Mouse (Mus musculus): ENCODE results near the gene Cfap100. TPM values are rescaled to one million over a fixed set of nuclear protein-coding genes. Genes with fewer than 3 reads are reported as not detected.

Cfap100 gene
- total RNA-seq, 1 experiment from 2014 or later = not detected

- no peak for ATAC-seq (replicated peaks in 1 of 2; ENCODE audit: insufficient read depth in 1 of 2, low FRiP score in 2 of 2, low TSS enrichment in 1 of 2, low read depth in 1 of 2, poor library complexity in 2 of 2, severe bottlenecking in 2 of 2)
Measured at GRCm38 (mm10) chr6:90358142-90358541, 70.5 kb downstream of the Cfap100 start.

Other genes with a start within 250 kb of the Cfap100 start
- not detected in 2 replicates for gene V1ra8, start 226.0 kb downstream of the Cfap100 start, total RNA-seq (2017)
- gene Vmn1r53, start 204.4 kb downstream of the Cfap100 start, total RNA-seq (2017) = not detected in 2 replicates
- not detected in 2 replicates for gene Vmn1r54, start 182.5 kb downstream of the Cfap100 start, total RNA-seq (2017)
- not detected in 2 replicates for gene BC048671, start 127.6 kb downstream of the Cfap100 start, total RNA-seq (2017)
- gene Chst13, start 103.6 kb downstream of the Cfap100 start, total RNA-seq (2017) = 1.4 TPM in 1 of 2 replicates, not detected in the other
- not detected in 2 replicates for gene Uroc1, start 95.5 kb downstream of the Cfap100 start, total RNA-seq (2017)
- gene Zxdc, start 59.3 kb downstream of the Cfap100 start, total RNA-seq (2017) = 18.7 and 20.3 TPM in 2 replicates
- not detected in 2 replicates for gene Klf15, start 33.8 kb upstream of the Cfap100 start, total RNA-seq (2017)
- gene Aldh1l1, start 57.6 kb upstream of the Cfap100 start, total RNA-seq (2017) = 13.1 and 18.0 TPM in 2 replicates
- 2.7 and 4.5 TPM in 2 replicates for gene Slc41a3, start 175.9 kb upstream of the Cfap100 start, total RNA-seq (2017)

Data from hematopoietic stem cell, adult 5-6 weeks (primary cell).